Mouse (Mus musculus): Measurements from ENCODE around the gene Mfap2.

Mfap2 gene

DNA sequence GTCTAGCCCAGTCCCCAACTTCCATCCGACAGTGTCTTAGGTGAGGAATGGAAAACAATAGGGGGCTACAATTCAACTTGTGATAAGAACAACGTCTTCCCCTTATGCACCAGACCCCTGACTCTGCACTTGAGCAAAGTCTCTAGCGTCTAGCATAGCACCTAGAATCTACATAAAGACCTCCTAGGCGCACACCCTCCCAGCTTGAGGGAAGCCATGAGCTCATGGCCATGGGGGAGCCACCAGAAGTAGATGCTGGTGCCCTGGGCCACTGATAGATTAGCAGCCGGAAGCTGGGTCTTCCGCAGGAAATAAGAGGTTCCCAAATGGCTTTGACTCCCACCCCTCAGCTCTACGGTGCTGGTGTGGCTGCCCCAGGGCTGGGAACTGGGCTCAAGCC is 22.7 kb upstream of the Mfap2 start:
- DNase-seq (ENCODE audit: extremely low spot score): no peak

DNA sequence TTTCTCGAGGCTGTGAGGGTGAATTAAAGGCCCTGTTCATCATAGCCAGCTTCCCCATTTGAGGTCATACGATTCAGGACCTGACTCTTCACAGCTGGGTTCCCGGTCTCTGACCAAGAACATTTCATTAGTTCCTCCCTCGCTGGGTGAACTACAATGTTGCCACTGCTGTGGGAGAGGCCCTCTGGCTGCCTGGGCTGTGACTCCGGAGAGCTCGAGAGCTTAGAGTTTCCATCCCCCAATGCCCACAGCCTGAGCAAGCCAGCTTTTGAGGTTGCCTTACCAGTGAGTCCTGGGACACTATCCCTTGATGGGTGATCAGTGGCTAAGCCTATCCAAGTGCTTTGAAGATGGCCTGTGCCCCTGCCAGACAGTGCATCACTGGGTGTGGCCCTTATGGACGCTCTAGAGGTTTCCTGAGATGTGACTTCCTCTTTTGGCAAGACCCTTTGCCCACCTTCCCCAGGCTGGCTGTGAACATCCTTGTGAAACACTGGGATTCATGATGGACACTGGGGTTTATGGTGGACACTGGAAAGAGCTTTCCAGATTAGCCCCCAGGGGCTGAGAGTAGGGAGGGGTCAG is 21.4 kb upstream of the Mfap2 start:
- DNase-seq (ENCODE audit: extremely low spot score): no peak

DNA sequence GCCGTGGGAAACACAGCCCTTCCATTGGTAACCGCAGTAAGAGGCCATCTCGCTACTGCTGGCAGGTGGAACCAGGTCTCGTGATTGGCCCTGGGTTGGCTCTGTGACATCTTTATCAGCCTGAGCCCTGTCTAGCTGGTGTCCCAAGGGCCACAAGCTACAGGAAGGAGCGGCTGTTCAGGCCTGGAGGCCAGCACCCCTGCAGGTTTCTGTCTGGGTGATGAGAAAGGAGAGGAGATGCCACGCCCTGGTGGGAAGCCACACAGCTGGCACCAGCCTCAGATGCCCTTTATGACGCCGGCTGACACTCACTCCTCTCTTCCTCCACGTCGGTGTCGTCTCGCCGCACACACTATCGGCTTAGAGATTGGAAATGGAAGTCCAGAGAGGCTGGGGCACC is 20.8 kb upstream of the Mfap2 start:
- DNase-seq (ENCODE audit: extremely low spot score): no peak

DNA sequence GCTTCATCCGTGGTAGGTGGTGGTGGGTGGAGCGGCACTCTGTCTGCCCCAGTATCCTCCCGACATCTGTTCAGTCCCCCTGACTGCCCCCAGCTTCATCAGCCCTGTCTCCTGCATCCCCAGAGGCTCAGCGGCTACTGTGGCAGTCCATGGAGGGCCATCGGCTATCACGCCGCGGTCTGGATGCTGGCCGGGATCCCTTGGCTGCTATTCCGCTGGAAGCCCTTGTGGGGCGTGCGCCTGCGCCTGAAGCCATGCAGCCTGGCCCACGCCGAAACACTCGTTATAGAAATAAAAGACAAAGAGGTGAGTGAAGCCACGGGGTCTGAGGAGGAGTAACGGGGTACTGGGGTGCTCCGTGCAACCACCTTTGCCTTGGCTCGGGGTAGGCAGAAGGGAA is 18.0 kb upstream of the Mfap2 start:
- no peak for DNase-seq (ENCODE audit: extremely low spot score)

DNA sequence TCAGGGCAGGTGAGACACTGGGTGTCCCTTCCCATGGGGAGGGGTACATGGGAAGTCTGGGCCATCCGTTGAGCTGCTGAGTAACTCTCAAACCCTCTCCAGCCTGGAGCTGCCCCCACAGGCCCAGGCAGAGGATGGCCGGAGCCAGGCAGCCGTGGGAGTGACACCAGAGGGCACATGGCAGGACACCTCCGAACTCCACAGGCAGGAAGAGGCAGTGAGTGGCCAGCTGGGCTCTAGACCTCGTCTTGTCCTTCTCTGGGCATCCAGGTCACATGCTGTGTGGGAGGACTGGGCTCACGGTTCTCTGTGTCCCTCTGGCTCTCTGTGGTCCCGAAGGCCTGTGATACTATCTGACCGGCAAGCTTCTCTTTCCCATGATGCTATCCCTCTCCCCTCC is 16.4 kb upstream of the Mfap2 start:
- DNase-seq (ENCODE audit: extremely low spot score): no peak

DNA sequence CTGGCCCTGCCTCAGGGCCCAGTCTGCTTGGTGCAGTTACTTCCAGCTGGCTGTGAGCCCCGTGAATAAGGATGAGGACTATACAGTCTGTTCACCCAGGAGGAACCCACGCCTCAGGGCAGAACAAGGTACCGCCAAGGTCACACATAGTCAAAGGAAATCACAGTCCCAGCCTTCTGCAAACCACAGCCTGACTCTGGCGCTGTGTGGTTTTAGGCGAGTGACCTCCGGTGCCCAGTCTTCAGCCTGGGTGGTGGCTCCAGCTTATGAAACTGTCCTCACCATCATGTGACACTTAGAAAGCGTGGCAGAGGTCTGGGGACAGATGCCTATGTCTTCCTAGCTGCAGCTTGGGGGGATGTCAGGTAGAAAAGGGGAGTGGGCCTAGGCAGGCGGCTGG is 14.4 kb upstream of the Mfap2 start:
- DNase-seq (ENCODE audit: extremely low spot score): no peak

DNA sequence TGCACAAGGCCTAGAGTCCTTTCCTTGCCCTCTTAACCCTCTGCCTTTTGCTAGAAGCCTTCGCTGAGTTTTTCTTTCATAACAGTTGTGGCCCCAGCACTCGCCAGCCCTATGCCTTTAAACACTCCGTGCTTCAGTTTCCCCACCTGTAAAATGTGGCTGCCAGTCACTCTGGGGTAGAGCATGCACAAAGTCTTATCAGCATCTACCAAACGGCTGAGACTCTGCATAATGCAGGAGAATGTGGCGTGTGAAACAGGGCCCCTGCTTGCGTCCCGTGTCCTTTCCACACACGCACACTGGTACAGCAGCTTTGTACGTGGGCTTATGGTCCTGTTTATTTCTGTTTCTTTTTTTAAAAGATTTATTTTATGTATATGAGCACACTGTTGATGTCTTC is 13.4 kb upstream of the Mfap2 start:
- no peak for DNase-seq (ENCODE audit: extremely low spot score)

DNA sequence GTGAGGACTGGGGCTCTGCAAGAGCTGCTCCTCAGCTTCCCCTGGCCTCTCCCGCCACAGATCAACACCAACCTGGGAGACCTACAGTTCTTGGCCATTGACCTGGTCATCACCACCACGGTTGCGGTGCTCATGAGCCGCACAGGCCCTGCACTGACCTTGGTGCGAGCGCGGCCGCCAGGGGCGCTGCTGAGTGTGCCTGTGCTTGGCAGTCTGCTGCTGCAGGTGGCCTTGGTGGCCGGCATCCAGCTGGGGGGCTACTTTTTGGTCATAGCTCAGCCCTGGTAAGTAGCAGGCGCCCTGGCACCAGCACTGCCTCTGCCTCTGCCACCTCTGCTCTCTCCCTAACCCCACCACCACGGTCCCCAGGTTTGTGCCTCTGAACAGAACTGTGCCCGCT is 4.2 kb upstream of the Mfap2 start:
- DNase-seq (ENCODE audit: extremely low spot score): no peak

DNA sequence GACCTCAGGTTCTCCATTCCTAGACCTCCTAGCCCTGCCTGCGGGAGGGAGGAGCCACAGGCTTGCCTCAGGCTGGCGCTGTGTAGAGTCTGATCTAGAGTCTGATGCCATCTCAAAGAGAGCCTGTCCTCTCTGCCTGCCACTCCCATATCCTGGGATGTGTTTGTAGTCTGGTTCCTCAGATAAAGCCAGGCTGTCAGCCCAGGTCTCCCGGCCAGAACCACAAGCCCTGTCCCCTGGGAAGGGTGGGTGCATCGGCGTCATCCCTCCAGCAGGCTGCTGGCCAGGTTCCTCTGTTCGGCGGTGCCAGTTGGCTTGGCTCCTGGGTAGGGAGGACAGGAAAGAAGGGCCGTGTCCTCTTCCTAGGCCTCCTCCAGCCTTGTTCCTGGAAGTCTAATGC is 2.2 kb upstream of the Mfap2 start:
- DNase-seq (ENCODE audit: extremely low spot score): no peak

DNA sequence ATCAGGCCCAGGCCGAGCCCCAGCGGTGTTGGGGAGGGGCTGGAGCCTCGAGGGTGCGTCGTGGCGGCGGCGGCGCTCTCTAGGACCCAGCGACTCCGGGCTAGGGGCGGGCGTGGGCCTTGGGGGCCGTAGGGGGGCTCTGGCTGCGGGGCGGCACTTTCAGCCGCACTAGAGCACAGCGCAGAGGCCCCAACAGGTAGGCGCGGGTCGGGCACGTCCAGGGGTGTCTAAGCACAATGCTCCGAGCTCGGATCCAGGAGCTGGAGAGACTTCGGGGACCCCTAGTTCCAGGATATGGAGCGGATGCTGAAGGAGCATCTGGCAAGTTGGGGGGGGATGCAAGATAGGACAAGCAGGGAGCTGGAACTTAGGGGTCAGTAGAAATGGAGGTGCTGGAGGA is 308 bp downstream of the Mfap2 start:
- peak; percentile 81 for DNase-seq (ENCODE audit: extremely low spot score)

DNA sequence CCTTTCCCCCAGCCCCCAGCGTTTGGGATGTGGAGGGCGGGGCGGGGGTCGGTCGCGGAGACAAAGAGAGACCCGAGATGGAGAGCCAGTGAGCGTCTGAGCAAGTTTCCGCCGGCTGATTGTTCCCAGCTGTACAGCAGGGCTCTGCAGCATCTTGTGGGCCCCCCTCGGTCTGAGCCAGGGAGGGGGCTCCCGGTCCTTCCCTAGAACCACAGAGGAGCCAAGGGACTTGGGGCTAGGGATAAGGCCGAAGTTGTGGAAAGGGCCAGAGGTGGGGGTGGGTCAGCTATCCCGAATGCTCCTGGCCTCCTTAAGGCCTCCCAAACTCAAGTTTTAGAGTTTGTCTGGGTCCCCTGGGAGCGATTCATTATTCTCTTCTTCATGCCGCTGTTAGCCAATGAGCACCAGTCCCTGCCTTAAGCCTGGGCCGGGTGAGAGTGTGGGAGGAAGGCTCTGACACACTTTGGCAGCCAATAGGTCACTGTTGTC is 767 bp downstream of the Mfap2 start:
- DNase-seq (ENCODE audit: extremely low spot score): peak; percentile 73

DNA sequence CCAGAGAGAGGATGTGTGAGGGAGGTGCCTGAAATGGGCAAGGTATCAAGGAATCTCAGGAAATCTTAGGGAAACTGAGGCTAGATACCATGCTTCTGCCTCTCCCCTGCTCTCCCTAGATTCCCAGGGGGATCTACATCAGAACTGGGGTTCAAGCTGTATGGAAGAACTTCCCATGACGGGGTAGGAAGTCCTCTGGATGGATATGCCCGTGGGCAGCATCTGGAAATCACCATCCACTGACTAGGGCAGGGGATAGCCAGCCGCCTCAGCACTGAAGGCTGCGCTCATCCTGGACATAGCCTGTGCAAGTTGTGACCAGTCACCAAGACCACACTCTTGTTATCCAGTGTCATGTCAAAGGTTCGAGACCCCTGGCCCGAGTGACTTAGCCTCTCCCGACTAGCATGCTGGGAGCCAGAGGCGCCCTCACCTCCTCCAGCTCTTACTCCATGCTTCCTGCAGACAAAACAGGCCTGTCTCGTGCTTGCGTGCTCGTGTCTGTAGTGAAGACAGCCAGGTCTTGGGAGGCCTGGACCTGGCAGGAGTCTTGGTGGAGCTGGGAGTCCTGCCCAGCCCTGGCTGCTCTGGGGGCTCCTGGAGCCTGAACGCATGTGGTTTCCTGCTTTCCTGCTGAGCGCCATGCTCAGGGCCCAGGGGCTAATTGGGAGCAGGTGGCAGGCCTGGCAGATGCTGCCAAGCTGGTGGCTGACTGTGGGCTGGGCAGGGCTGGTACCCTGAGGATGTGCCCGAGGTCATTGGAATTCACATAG is 1.5 kb downstream of the Mfap2 start:
- no peak for DNase-seq (ENCODE audit: extremely low spot score)

DNA sequence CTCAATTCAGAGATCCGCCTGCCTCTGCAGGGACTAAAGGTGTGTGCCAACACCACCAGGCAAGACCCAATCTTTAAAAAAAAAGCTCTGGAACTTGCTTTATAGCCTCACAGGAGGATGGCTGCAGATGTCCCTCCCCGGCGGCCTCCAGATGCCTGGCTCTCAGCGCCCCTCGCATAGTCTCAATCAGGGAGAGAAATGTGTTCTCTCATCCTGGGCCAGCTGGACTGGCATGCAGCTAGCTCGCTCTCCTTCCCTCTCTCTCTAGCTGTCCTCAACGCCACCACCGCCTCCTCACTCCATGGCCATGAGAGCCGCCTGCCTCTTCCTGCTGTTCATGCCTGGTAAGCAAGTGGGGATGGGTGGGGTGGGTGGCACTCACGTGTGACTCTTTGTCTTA is 2.3 kb downstream of the Mfap2 start:
- DNase-seq (ENCODE audit: extremely low spot score): no peak

DNA sequence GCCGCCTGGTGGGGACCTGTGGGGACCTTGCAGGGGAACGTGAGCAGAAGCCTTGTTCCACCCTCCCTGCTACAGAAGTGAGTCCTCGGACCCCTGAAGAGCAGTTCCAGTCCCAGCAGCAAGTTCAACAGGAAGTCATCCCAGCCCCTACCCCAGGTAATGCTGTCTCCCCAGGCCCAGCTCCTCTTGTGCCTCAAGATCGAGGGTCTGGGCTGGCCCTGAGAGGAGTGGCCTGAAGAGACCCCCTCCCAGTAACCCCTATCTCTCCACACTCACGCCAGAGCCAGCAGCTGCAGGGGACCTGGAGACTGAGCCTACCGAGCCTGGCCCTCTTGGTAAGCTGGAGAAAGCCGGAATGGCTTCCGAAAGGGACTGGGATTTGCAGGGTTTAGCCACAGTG is 3.9 kb downstream of the Mfap2 start:
- no peak for DNase-seq (ENCODE audit: extremely low spot score)

DNA sequence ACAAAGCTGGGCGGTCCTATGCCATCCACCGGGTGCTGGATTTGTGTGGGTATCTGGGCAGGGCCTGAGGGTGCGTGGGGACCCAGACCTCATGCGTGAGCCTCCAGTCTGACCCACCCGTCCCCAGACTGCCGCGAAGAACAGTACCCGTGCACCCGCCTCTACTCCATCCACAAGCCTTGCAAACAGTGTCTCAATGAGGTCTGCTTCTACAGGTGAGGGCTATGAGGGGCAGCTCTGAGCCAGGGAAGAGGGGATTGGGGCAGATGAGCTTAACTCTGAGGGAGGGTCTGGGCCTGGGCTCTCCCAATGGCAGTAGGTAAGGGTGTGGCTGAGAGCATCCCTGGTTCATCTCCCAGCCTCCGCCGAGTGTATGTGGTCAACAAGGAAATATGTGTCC is 4.6 kb downstream of the Mfap2 start:
- no peak for DNase-seq (ENCODE audit: extremely low spot score)

DNA sequence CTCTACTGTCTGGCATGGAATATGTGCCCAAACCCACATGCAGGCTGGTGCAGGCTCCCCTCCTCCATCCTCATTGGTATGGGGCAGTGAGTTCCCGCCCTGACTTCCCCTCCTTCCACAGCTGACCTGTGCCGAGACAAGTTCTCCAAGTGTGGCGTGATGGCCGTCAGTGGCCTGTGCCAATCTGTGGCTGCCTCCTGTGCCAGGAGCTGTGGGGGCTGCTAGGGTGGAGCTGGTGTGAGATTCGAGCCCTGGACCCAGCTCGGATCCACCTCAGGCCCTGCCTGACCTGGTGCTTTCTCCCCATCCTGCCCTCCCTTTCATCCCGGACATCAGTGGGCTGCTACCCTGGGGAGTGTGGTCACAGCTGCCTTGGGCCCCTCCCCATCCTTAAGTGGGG is 5.1 kb downstream of the Mfap2 start:
- no peak for DNase-seq (ENCODE audit: extremely low spot score)

DNA sequence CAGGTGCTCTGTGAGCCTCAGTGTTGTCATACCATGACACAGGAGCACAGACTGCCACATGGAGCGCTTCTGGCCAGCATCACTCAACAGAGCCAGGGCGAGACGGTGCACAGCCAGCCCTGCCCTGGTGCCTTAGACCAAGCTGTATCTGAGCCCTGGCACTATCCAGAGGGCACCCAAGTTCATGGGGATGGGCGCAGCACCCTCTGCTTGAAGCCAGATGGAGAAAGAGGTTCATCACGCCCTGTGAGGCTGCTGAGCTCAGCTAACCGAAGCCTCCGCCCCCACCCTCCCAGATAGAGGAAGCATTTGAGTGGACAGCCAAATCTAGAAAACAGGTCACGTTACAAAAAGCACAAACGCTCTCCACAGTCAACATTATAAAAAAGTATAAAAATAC is 6.1 kb downstream of the Mfap2 start:
- no peak for DNase-seq (ENCODE audit: extremely low spot score)

DNA sequence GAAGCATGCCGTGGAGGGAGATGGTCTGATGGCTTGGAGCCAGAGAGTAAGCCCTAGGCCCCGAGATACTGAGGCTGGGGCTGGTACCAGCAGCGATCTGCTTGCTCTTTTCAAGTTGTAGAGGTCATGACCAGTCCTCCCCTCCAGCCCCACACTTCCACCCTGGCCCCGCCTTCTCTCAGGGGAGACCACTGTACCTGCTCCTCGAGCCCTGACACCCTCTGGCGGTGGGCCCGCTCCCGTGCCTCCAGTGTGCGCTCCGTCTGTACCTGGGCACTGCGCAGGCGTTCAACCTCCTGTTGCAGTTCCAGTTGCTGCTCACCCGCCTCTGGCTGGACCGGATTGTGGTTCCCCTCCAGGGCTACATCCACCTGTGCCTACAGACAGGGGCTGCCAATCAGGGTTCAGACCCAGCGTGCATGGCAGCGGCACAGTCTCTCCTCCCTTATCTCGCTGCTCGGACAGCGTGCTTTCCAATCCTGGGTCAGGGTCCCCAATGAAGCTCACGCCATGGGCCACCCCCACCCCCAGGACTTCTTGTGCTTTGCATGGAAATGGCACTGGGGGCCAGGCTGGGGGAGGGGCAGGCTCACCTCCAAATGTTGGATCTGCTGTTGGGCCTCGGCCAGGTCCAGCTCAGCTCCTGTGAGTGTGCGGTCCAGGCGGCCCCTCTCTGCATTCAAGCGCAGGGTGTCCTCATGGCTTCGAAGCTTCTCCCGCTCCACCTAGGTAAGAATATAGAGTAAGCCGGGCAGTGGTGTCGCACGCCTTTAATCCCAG is 7.6 kb downstream of the Mfap2 start:
- no peak for DNase-seq (ENCODE audit: extremely low spot score)

DNA sequence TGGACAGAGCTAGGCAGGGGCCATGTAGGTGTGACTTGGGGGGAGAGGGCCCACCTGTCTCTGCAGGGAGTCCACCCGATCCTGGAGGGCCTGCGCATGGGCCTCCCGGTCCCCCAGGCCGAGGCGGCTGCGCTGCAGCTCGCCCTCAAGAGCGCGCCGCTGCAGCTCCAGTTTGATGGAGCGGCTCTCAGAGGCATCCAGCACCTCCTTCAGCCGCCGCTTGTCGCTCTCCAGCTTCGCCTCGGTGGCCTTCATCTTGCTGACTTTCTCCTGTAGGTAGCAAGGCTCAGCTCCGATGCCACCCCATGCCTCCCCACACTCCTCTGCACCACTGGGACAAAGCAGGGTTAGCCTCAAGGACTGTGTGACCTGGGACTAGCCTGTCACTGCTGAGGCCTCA is 10.0 kb downstream of the Mfap2 start:
- no peak for DNase-seq (ENCODE audit: extremely low spot score)

DNA sequence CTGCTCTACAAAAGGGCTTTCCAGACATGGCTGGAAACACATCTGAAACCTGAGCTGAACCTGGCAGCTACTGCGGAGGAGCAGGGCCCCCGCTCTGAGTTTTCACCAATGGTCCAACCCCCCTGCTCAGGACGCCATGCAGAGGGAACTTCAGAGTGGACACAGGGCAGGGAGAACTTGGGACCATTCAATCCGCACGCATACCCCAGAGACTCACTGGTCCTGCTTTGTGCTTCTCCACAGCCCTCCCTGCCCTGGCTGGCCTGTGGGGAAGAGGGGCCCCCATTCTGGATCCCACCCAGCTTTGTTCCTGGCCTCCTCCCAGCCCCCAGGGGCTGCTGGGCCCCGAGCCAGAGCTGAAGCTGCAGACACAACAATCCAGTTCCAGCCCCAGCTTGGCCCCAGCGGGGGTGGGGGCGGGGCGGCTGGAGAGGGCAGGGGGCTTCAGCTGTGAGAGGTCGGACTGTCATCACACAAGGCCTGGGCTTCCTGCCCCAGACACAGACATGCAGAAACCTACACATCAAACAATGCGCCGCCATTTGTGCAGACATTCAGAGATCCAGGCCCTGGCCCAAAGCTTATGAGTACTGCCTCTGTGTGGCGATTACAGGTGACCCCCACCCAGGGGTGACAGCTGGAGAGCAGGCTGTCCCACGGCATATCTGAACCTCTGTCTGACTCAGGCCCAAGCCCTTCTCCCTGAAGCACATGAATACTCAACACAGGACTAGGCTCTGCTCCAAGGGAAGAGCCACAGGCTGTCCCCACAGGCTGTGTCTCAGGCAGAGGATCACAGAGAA is 10.8 kb downstream of the Mfap2 start:
- DNase-seq (ENCODE audit: extremely low spot score): peak; percentile 69

DNA sequence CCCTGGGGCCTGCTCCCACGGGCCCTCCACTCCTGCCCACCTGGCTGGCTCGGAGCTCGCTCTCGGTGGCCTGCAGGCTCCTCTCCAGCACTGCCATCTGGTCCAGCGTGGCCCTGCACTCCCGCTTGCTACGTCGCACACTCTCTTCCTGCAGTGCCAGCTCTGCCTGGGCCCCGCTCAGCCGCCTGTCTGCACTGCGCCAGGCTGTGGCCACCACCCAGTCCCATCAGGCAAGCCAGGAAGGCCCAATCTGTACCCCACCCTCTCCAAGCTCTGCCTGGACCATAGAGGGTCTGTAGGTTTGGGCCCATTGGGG is 11.4 kb downstream of the Mfap2 start:
- no peak for DNase-seq (ENCODE audit: extremely low spot score)

DNA sequence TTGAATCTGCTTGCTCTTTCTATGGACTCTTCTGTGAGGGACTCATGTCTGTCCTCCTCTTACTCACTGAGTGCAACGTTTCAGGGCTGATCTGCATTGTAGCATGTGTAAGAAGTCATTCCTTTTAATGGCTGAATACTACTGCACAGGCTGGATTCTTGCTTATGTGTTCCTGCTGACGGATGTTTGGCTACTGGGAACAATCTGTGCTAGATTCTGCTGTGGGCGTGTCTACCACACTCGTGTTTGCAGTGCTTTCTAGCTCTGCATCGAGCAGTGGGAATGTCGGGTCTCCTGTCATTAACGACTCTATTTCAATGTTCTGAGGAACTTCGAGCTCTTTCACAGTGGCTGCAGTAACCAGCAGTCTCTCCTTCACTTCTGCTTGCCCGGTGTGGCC is 13.8 kb downstream of the Mfap2 start:
- no peak for DNase-seq (ENCODE audit: extremely low spot score)

All from embryo, embryonic 9.5 days (tissue).